Mouse (Mus musculus) ES-Bruce4 (cell line): Measurements from ENCODE around the gene Cdh6.

ENCODE experiments used
- CTCF ChIP-seq: IDR thresholded peaks from one replicate; pipeline ENCODE4 v1.8.1; 2011; ENCODE audit warnings: low read depth, low read length
- EP300 ChIP-seq: IDR thresholded peaks from 2 replicates; pipeline ENCODE4 v1.6.1; 2011; ENCODE audit warnings: low read depth, low read length; ENCODE audit not compliant: insufficient read depth
- POLR2A ChIP-seq: IDR thresholded peaks from one replicate; pipeline ENCODE4 v1.8.1; 2011; ENCODE audit warnings: low read length; ENCODE audit not compliant: insufficient read depth

- TF ChIP-seq CTCF (no peak), EP300 (no peak), POLR2A (no peak)
These were observed 19.6 kb upstream of the Cdh6 start for GRCm38 (mm10) chr15:13193076-13193475.
